Mouse (Mus musculus) layer of hippocampus, adult 11-12 months (tissue): ENCODE measurements around the gene Ifitm10.

ENCODE experiments used
- DNase-seq: peaks from one replicate; pipeline ENCODE4 v3.0.0; 2022; ENCODE audit warnings: low spot score

Gene Ifitm10

DNA sequence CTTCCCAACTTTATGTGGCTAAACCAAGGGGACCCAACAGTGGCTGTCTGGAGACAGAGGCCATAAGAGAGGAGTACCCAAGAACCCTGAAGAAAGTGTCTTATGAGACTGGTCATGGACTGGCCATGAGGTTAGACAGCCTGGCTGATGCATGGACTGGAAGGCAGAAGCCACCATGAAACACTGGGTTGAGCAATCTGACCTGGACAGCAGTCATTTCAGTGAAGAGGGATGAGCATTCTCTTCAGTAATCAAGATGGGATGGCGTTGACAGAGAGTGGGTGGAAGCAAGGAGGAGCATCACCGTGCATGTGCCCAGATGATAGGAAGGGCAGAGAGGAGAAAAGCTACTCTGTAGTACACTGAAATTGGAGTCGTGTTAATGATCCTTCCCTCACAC, 17.6 kb upstream of the Ifitm10 start:
- DNase-seq, result no peak

DNA sequence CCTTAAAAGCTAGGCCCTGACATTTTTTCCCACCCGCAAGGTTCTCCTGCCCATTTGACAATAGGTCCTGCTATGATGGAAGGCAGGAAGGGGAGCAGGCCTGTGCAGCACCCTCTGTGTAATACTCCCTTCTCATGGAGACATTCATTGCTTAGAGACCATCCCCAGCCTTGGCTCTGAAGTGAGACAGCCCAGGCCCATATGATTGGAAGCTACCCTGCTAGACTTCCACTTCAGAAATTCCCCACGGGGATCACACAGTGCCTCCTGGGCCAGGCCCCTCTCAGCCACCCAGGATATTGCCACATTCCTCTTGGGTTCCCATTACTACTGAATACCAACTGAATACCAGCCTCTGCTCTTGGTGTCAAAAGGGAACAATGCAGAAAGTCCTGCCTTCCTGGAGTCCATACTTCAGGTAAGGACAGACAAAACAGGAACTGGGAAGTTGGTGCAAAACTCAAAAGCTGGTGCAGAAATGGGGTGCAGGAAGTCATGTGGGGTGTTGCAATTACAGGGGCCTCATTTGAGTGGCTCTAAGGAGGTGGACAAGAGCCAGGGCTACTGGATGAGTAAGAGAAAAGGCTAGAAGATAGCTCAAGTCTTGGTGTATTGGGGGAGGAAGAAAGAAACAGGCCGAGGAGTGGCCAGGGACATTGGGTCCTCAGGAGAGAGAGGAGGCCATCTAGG, 16.6 kb upstream of the Ifitm10 start:
- no peak for DNase-seq

DNA sequence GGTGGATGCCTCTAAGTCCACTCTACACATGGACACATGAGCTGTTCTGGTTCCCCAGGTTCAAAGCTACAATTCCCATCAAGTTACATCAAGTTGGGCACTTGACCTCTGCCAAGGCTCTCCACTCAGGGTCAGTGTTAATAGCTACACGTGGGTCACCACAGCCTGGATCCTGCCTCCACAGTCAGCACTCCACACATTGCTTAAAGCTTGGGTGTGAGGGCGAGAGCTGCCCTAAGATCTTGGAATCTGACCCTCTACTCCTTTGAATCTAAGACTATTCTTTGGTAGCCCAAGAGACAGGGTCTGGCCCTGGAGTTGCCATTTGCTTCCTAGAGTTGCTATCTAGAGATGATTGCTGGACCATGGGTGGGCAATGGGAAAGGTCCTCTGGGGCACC, 15.2 kb upstream of the Ifitm10 start:
- no peak for DNase-seq

DNA sequence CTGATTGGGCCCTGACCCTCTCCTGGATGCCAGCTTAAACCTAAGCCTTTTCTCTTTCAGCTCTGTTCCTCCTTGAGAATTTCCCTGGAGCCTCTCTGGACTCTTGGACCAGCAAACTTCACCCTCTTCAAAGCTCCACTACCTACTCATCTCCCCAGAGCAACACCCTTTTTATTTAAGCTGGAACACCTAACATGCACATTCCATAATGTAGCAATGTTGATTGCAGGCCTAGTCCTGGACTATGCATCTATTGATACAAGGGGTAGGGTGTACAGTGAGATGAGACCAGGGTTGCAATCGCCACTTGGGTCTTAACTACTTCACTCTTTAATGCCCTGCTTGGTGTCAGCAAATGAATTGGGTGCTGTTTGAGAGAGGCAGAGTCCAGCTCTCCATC, 14.6 kb upstream of the Ifitm10 start:
- DNase-seq, result no peak

DNA sequence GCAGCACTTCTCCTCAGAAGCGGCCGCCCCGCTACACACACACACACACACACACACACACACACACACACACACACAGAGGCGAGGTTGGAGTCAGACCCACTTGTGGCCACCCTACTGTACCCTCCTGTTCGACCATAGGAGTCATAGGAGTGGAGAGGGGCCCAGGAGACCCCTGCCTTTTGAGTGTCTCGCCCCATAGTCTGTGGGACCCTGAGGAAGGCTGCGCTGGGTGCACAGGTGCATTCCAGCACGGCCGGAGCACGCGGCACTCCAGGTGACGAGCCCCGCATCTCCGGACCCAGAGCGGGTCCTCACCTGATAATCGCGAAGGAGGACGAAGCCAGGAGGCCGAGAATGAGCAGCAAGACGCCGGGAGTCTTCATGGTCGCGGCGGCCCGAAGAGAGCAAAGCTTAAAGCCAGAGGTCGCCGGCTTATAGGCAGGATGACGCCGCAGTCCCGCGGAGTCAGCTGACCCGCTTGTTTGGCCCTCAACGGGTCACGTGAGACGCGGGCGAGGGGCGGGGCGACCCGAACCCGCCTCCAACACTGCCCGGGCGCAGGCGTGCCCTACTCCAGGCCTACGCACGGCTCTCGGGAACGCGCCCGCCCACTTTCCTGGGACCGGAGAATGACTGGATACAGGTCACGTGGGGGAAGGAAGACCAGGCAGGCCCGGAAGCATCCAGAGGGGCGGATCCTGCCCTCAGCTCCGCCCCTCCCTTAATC, 14.0 kb upstream of the Ifitm10 start, which contains the start of gene Ctsd:
Gene Ctsd, minus strand, starts transcription at position 620 of the 730 bp plus-strand sequence.
- peak; percentile 98 for DNase-seq

DNA sequence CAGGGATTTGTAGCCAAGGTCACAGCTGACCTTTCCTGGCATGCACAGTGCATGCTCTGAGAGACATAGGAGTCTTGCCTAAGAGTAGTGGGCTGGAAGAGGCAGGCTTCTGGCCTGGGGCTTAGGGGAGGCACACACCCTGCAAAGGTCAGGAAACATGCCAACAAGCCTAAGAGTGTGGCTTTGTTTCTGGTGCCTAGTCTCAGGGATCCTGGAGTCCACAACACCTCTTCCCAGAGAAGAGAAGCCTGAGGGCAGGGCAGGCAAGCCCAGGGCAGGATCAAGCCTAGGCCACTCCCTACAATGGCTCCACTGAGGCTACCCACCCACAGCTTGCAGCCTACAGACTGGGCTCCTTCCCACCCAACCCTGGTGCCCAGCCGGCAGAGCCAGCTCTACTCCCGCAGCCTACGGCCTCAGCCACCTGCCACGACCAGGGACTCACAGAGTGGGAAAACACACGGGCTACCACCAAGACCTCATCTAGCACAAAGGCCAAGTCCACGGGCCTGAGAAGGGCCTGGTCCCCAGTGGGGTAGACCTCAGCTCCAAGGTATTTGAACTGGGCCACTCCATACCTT, 13.2 kb upstream of the Ifitm10 start:
- DNase-seq, result no peak

DNA sequence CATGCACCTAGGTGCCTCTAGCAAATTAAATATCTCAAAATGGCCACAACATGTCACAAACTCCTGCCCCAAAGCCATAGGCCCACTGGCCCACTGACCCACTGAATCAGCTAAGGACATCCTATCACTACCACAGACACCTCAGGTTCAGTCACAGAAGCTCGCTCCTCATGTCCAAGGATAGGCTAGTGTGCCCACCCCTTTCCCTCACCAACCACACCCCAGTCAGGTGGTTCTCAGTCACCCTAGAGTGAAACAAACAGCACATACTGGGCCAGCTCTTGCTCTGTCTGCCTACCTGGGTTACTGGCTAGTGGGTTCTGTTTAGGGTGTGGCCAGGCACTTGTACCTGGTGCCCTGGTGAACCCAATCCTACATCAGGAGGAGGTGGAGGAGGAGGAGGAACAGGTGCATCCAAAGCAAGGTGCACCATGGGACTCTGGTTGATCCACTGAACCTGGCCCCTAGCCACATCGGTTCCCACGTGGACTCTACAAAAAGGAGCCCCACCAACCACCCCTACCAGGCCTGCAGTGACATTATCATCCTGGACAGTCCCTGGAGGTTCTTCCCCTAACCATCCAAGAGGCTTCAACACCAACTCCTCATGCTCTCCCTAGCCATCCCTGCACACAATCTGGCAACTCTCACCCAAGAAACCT, 12.3 kb upstream of the Ifitm10 start:
- no peak for DNase-seq

DNA sequence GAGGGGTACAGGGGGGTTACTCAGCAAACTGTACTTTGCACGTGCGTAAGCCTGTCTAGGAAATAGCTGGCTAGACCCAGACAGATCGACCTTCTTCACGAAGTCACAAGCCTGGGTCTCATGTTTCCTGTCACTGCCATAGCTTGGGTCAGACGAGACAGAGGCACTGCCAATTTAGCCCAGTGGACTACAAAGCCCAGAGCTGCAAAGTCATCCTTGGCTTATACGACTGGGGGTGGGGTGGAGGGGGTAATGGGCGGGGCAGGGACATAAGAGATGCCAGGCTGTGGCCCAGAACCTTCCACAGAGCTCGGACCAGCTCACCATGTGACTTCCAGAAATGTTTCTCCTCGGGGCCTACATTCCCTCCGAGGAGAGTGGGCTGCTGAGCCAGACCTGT, 10.8 kb upstream of the Ifitm10 start:
- DNase-seq, result no peak

DNA sequence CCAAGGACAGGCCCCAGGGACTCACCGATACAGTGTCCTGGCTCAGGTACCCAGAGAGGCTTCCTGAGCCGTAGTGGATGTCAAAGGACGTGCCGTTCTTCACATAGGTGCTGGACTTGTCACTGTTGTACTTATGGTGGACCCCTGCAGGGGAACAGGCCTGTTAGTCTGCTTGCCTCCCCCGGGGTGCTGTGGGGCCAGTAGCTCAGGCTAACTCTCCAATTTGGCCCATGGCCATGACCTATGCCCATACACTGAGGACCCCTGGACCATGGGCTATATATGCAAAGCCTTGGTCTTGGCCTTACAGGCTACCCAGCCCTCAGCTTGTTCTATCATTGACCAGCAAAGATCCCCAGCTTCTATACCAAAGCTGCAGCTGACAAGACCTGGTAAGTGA, 9.0 kb upstream of the Ifitm10 start, which contains the start of gene Gm49369:
Gene Gm49369, minus strand, starts transcription at position 101 of the 400 bp plus-strand sequence.
- DNase-seq, result no peak

DNA sequence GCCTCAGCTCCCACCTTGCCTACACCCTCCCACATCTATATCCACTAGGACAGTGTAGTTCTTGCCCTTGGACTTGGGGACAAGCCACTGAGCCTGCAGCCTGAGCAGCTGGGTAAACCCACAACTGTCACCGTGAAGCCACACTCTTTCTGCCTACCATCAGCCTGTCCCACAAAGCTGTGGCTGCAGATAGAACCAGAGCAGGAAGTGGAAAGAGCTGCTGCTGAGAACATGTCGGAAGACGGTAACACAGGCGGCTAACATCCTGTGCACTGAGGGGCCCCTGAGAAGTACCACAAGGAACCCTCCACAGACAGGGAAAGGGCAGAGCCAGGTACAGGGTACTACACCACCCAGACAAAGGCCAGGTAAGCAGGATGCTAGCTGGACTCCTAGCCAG, 7.6 kb upstream of the Ifitm10 start:
- DNase-seq, result no peak

DNA sequence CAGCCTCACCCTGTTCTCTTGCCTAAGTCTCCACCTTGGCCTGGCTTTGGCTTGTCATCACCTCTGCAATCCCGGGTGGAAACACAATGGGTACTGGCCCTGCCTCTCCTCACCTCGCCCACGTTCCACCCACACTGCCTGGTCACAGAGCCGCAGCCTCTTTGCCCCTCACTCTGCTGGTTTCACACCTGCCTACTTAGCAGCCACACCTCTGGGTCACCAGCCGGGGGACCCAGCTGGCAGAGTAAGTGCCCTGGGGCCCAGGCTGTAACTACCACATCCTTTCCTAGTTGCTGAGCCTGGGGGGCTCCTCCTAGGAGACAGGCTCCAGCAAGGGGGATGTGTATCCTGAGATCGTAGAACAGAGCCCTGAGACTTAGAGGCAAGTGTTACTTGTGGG, 5.6 kb upstream of the Ifitm10 start:
- no peak for DNase-seq

DNA sequence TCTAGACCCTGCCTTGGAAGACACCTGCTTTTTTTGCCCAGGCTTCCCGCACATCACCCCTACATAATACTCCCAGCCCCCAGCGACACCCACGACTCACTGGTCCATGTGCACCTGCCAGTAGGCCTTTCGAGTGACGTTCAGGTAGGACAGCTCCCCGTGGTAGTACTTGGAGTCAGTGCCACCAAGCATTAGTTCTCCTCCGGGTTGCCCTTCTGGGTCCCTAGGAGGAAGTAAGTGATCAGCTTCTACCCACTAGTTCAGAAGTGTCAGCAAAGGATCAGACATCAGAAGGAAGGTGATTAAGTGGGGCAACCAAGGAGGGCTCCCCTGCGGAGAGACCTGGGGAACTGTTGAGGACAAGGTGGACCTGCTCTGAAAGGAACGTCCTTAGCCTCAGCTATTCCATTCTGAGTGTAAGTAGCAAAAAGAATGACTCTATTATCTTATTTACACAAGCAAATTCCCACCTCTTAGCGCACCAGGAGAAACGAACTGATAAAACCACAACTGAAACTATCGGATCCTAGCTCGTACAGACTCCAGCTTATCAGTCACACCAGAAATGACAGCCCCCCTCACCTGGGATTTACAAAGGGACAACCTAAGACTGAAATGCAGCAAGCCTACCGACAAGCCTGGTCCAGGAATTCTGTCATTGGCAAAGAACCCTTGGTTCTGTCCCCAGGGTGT, 3.8 kb upstream of the Ifitm10 start:
- DNase-seq, result no peak

DNA sequence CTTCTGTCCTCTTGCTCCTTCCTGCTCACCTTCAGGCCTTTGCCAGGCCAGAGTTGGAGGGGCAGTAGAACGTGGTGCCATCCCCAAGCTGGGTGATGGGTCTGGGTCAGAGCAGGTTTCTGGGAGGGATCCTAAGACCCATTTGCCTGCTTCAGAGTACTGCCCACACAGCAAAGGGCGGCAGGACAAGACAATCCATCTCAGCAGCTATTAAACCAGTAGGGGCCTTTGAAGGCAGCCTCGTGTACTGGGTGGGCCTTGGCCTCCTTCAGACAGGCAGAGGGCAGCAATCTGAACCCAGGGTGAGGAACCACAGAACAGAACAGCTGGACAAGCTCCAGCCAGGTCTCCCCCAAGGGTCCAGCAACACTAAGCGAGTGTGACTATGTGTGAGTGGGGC, 2.5 kb upstream of the Ifitm10 start:
- no peak for DNase-seq

DNA sequence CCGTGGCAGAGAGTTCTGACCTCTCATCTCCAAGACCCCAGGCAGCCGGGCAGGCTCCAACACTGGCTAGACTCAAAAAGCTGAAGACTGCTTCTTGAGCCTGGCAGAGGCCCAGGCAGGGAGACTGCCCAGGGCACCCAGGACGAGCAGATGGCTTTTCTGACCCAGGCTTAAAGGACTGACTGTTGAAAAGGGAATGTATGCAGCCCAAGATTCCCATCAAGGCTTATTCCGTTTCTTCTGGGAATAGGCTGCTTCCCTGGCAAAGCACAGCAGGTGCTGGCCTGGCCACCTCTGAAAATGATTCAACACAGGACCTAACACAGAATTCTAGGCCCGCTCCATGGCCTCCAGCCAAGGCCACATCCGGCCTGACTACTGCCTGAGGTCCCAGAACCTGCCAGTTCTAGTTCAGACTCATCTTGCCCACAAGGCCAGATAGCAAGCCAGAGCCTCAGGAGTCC, 1.7 kb upstream of the Ifitm10 start:
- DNase-seq, result peak; percentile 54

DNA sequence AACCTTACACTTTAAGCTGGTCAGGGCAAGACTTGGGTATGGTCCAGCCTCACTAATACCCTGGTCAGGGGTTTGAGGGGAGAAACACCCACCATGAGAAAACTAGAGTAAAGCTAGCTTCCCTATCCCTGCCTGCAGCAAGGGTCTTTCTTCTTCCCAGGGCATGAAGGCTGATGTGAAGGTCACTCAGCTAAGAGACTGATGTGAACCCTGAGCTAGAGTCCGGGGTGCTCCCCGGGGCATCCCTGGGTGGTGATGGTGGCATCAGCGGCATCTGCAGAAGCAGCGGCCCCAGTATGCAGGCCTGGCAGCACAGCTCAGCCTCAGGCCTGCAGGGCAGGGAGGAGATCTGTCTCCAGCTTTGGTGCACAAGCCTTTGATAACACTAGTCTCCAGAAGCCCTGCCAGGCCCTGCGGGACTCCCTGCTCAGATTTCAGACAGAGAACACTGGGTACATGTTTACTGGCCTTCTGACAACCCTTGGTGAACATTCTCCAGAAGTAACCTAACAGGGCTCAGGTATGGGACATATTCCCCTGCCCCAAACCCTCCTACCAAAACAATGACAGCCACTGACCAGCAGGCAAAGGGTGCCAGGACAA, 961 bp upstream of the Ifitm10 start:
- DNase-seq, result no peak

DNA sequence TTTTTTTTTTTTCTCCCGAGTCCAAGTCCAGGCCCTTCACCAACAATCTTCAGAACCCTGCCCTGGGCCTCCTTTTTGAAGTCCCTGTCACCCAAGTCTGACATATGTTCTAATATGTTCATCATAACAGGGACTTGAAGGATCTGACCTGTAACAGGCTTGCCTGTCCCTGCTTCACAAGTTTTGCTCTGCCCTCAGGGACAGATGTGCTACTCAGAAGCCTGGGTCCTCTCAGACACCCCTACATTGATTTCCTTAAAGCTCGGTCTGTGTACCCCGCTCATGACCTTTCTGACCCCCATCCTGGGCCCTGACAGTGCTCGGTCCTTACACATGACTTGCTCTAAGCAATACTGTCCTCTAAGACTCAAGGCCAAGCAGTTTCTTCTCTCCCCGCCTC, 514 bp downstream of the Ifitm10 start:
- no peak for DNase-seq

DNA sequence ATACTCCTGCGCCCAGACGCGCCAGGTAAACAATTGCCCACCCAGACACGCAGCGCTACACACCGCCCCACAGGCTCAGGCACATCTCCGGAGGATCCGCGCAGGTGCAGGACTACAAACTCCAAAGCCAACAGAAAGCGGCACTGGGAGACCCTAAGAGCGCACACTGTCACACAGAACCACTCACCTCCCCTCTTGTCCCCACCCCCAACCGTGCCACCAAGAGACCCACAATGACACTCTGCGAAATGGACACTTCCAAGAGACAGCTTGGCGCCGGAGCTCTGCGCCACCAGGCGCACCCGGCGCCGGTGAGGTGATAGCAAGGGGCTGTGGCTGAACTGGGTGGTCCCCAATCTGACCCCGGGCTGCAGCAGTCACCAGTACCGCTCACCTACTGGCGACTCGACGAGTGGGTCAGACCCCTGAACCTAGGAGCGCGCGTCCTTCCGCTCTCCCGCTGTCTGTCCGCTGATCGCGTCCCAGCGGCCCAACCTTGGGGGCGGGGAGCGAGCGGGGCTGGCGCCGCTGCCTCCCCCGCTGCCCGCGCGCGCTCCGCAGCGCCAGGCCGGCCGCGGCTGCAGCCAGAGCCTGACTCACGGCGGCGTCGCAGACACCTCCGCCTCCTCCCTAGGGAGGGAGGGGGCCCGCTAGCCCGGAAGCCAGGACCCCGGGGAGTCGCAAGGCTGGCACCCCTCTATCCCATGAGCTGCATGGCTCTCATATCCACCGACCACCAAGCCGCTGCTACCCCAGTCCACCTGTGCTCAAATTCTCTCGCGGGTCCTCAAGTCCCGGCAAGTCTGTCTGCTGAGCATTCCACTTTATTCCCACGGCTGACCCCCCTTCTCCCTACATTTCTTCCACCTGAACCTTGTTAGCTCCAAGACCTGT, 1.5 kb downstream of the Ifitm10 start:
- DNase-seq, result no peak

DNA sequence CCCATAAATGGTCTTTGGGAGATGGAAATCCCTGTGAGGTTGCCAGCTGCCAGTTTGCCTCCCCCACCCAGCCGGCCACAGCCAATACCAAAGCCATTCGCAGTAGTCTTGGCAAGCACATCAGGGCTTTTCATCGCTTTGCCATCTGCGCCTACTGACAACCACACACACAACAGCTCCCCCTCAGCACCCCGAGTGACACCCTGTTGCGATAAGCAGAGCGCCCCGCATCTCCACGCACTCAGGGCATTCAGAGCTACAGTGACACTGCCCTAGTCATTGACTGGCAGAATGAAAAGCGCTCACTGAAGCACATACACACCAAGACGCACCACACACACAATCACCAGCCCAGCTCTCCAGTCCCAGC, 2.2 kb downstream of the Ifitm10 start:
- DNase-seq, result peak; percentile 79

DNA sequence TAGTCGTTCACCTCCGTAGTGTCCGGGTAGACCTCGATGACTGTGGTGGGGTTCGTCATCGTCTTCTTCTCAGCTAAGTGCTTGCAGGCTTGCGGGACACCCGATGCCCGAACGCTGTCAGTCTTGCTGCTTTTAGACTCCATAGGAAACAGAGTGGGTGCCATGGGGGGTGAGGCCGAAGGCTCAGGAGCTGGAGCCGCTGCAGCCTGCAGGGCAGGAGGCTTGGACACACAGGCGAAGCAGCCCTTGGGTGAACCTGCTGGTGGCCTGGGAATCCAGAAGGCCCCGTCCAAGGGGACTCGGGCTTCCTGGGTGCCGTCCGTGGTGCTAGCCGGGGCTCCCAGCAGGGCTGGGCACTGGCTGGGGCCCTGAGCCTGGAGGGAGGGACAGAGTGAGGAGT, 2.6 kb downstream of the Ifitm10 start:
- no peak for DNase-seq

DNA sequence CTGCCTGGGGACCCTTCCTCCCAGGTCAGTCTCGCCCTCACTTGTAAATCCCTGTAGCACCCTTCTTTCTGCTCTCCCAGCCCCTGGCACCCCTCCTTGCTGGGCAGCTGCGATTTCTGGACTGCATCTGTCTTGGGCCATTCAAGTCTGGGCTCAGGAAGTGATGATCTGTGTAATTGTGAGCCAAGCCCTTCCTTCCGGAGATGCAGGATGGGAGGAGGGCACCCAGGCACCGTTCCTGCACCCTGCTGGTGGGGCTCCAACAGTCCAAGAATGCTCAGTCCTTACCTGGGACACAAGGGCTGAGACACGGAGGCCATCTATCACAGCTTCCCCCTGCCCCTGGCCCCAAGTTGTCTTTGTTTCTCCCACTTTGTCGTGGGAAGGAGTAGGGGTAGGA, 3.7 kb downstream of the Ifitm10 start:
- DNase-seq, result no peak

DNA sequence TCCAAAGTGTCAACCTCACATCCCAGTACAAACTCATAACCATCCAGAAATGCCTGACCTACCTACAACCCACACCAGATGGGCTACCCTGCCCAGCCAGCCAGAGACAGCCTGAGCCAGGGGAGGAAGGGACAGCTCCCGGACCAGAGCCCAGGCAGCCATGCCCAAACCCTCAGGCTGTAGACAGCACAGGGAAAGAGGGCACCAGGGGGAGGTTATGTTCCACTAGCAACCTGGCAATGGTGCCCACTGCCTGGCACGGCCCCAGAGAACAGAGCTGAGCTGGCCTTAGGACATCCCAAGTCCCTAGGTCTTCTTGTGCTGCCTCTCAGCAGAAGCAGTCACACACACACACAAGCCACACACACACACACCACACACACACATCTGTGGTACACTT, 4.7 kb downstream of the Ifitm10 start:
- no peak for DNase-seq
